Mouse (Mus musculus): Measurements from ENCODE around the gene Nrxn3. TPM values are rescaled to one million over a fixed set of nuclear protein-coding genes. Genes with fewer than 3 reads are reported as not detected.

The Nrxn3 gene
- polyA plus RNA-seq, 1 experiment from 2014 or later = 6.9 TPM

- no peaks in the 10 kb centered on the region for H3K9me3 ChIP-seq
- H3K4me1 ChIP-seq = peaks cover 11% of the 10 kb centered on the region
- H3K36me3 ChIP-seq (replicated peaks) = no peaks in the 10 kb centered on the region
- 92% methylated on average over 3 of the region's 3 CpGs for WGBS
- no peak for DNase-seq (ENCODE audit: extremely low spot score, low spot score)
- H3K27me3 ChIP-seq (ENCODE audit: poor library complexity, severe bottlenecking) = no peaks in the 10 kb centered on the region
- H3K4me3 ChIP-seq = no peak overlapping the region
- no peak overlapping the region for H3K27ac ChIP-seq
Observed at GRCm38 (mm10) chr12:89284412-89284811, 561.7 kb downstream of the Nrxn3 start.

- H3K27me3 ChIP-seq (ENCODE audit: poor library complexity, severe bottlenecking) = no peaks in the 10 kb centered on the region
Observed at GRCm38 (mm10) chr12:89287037-89287436, 564.4 kb downstream of the Nrxn3 start.

GRCm38 (mm10) chr12:89289589-89290274 lies 567.1 kb downstream of the Nrxn3 start:
- no peak for DNase-seq (ENCODE audit: extremely low spot score, low spot score)
- no peak overlapping the region for H3K4me3 ChIP-seq
- no peaks in the 10 kb centered on the region for H3K36me3 ChIP-seq (replicated peaks)
- peaks cover 20% of the 10 kb centered on the region for H3K4me1 ChIP-seq
- H3K9me3 ChIP-seq = no peaks in the 10 kb centered on the region
- H3K27me3 ChIP-seq (ENCODE audit: poor library complexity, severe bottlenecking) = no peaks in the 10 kb centered on the region
- WGBS = 73% methylated on average over 4 of the region's 4 CpGs
- no peak overlapping the region for H3K27ac ChIP-seq

More at GRCm38 (mm10) chr12:89287037-89287436, 564.4 kb downstream of the Nrxn3 start:
- DNase-seq (ENCODE audit: extremely low spot score, low spot score) = no peak
- Histone ChIP-seq H3K27ac (no peak overlapping the region), H3K9me3 (no peaks in the 10 kb centered on the region), H3K4me1 (peaks cover 28% of the 10 kb centered on the region), H3K4me3 (no peak overlapping the region), H3K36me3 (replicated peaks) (no peaks in the 10 kb centered on the region)
- 68% methylated on average over 4 of the region's 4 CpGs for WGBS

- peaks cover 20% of the 10 kb centered on the region for H3K4me1 ChIP-seq
- 49% methylated on average over 4 of the region's 4 CpGs for WGBS
- H3K9me3 ChIP-seq = no peaks in the 10 kb centered on the region
- no peak overlapping the region for H3K27ac ChIP-seq
- DNase-seq (ENCODE audit: extremely low spot score, low spot score) = no peak
- no peaks in the 10 kb centered on the region for H3K27me3 ChIP-seq (ENCODE audit: poor library complexity, severe bottlenecking)
- no peak overlapping the region for H3K4me3 ChIP-seq
- no peaks in the 10 kb centered on the region for H3K36me3 ChIP-seq (replicated peaks)
Observed at GRCm38 (mm10) chr12:89290736-89291574, 568.3 kb downstream of the Nrxn3 start.

- H3K4me3 ChIP-seq = no peak overlapping the region
- no peaks in the 10 kb centered on the region for H3K27me3 ChIP-seq (ENCODE audit: poor library complexity, severe bottlenecking)
- H3K27ac ChIP-seq = no peak overlapping the region
- no peaks in the 10 kb centered on the region for H3K36me3 ChIP-seq (replicated peaks)
- peak; percentile 72 for DNase-seq (ENCODE audit: extremely low spot score, low spot score)
- H3K9me3 ChIP-seq = no peaks in the 10 kb centered on the region
- H3K4me1 ChIP-seq = no peaks in the 10 kb centered on the region
- WGBS = 51% methylated on average over 4 of the region's 4 CpGs
Observed at GRCm38 (mm10) chr12:89302011-89302410, 579.3 kb downstream of the Nrxn3 start.

GRCm38 (mm10) chr12:89310200-89310599 lies 587.5 kb downstream of the Nrxn3 start:
- Histone ChIP-seq H3K9me3 (no peaks in the 10 kb centered on the region), H3K27me3 (ENCODE audit: poor library complexity, severe bottlenecking) (no peaks in the 10 kb centered on the region), H3K36me3 (replicated peaks) (no peaks in the 10 kb centered on the region), H3K4me3 (no peak overlapping the region), H3K4me1 (no peaks in the 10 kb centered on the region), H3K27ac (no peak overlapping the region)
- DNase-seq (ENCODE audit: extremely low spot score, low spot score) = no peak
- WGBS = 96% methylated on average over 1 of the region's 1 CpGs

GRCm38 (mm10) chr12:89312586-89312985 lies 589.9 kb downstream of the Nrxn3 start:
- no peak for DNase-seq (ENCODE audit: extremely low spot score, low spot score)
- H3K4me3 ChIP-seq = no peak overlapping the region
- WGBS = 38% methylated on average over 1 of the region's 1 CpGs

GRCm38 (mm10) chr12:89325864-89326560 lies 603.3 kb downstream of the Nrxn3 start:
- H3K27ac ChIP-seq = no peak overlapping the region

More at GRCm38 (mm10) chr12:89312586-89312985, 589.9 kb downstream of the Nrxn3 start:
- Histone ChIP-seq H3K36me3 (replicated peaks) (no peaks in the 10 kb centered on the region), H3K27ac (no peak overlapping the region), H3K27me3 (ENCODE audit: poor library complexity, severe bottlenecking) (no peaks in the 10 kb centered on the region), H3K9me3 (no peaks in the 10 kb centered on the region), H3K4me1 (no peaks in the 10 kb centered on the region)

DNA sequence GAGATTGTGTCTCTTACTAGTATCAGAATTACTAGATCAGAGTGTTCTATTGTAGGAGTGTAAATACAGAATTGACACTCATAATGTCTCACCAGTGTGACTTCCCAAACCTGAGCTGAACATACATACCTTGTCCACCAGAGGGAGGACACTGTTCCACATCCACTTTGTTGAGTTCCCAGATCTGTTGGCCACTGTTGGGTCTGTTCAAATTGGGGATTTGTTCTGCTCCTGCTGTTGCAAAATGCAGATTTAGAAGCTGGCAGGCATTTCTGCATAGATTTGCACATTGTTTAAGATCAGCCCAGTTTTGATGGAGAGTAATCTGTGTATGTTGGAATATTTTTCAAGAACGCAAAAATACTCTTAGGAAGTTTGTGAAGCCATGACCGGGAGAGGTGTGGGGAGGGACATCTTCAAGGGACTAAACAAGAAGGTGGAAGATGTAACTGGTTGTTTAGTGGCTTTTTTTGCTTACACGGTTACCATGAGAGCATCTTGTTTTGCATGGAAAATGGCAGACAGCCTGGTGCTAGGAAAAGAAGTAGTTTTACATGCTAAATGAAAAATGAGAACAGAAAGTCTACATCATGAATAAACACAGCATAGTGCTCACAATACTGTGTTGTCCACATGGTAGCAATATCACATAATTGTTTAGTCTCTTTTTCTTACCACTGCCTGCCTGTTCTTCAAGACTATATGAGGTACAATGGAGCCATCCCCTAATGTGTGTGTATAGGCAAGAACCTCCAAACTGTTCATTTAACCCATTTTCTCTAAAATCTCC lies 609.0 kb downstream of the Nrxn3 start:
- Histone ChIP-seq H3K4me3 (no peak overlapping the region), H3K27ac (no peak overlapping the region), H3K4me1 (no peaks in the 10 kb centered on the region), H3K9me3 (no peaks in the 10 kb centered on the region), H3K36me3 (replicated peaks) (no peaks in the 10 kb centered on the region), H3K27me3 (ENCODE audit: poor library complexity, severe bottlenecking) (no peaks in the 10 kb centered on the region)
- no peak for DNase-seq (ENCODE audit: extremely low spot score, low spot score)
- 92% methylated on average over 3 of the region's 3 CpGs for WGBS

More at GRCm38 (mm10) chr12:89325864-89326560, 603.3 kb downstream of the Nrxn3 start:
- no peak for DNase-seq (ENCODE audit: extremely low spot score, low spot score)
- 52% methylated on average over 8 of the region's 8 CpGs for WGBS
- H3K4me1 ChIP-seq = 0 out of 2 replicates have a peak, but pooled peaks cover 3% of the 10 kb centered on the region
- H3K9me3 ChIP-seq = no peaks in the 10 kb centered on the region
- H3K36me3 ChIP-seq (replicated peaks) = no peaks in the 10 kb centered on the region
- H3K4me3 ChIP-seq = no peak overlapping the region
- H3K27me3 ChIP-seq (ENCODE audit: poor library complexity, severe bottlenecking) = no peaks in the 10 kb centered on the region

DNA sequence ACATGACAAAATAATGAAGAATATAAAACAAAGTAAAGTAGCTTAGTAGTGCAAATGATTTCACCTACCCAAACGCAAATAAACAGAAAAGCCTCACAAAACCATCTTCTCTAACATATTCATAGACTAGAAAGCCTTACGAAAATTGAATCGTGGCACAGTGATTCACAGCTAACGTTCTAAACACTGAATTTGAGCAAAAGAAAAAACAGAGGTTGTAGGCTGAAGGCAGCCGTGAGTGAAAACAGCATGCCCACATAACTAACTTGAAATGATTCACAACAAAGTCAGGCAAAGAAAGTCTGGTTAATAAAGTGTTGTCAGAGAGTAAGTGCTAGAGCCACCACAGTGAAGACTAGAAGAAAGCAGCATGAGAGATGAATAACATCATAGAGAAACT lies 610.8 kb downstream of the Nrxn3 start:
- no peak for DNase-seq (ENCODE audit: extremely low spot score, low spot score)
- no peak overlapping the region for H3K27ac ChIP-seq
- no peak overlapping the region for H3K4me3 ChIP-seq
- WGBS = 90% methylated on average over 5 of the region's 5 CpGs
- H3K4me1 ChIP-seq = no peaks in the 10 kb centered on the region
- H3K36me3 ChIP-seq (replicated peaks) = no peaks in the 10 kb centered on the region
- H3K9me3 ChIP-seq = no peaks in the 10 kb centered on the region
- no peaks in the 10 kb centered on the region for H3K27me3 ChIP-seq (ENCODE audit: poor library complexity, severe bottlenecking)

DNA sequence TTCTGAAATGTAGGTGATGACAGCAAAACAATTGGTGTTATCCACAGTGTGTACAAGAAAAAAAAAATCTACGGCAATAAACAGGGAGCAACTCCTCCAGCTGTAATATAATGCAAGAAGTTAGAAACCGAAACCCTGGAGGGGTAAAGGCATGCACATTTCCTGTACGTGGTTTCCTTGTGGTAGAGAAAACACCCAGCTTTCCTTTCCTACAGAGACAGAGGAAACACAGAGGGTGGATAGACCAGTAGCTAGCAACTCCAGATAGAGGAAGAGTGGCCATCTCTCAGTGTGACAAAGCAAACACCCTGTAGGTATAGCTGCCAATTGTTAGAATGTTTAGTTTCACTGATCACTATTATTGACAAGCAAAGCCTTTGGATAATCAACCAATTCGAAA lies 642.2 kb downstream of the Nrxn3 start:
- H3K4me1 ChIP-seq = peaks cover 7% of the 10 kb centered on the region; the same call in 1 of the 2 replicates
- no peak overlapping the region for H3K27ac ChIP-seq
- 81% methylated on average over 4 of the region's 4 CpGs for WGBS
- H3K9me3 ChIP-seq = no peaks in the 10 kb centered on the region
- no peak overlapping the region for H3K4me3 ChIP-seq
- H3K27me3 ChIP-seq (ENCODE audit: poor library complexity, severe bottlenecking) = no peaks in the 10 kb centered on the region
- no peaks in the 10 kb centered on the region for H3K36me3 ChIP-seq (replicated peaks)
- DNase-seq (ENCODE audit: extremely low spot score, low spot score) = no peak

- 59% methylated on average over 1 of the region's 1 CpGs for WGBS
- Histone ChIP-seq H3K27me3 (ENCODE audit: poor library complexity, severe bottlenecking) (no peaks in the 10 kb centered on the region), H3K4me1 (peaks cover 7% of the 10 kb centered on the region; the same call in 1 of the 2 replicates), H3K4me3 (no peak overlapping the region), H3K27ac (no peak overlapping the region), H3K9me3 (no peaks in the 10 kb centered on the region), H3K36me3 (replicated peaks) (no peaks in the 10 kb centered on the region)
- DNase-seq (ENCODE audit: extremely low spot score, low spot score) = no peak
Observed at GRCm38 (mm10) chr12:89369939-89370338, 647.3 kb downstream of the Nrxn3 start.

Data from forebrain, embryonic 10.5 days (tissue).